Mouse (Mus musculus) heart, adult 2 months (tissue): ENCODE data around the gene Gspt2.
A peak's percentile ranks its signal among the peaks of the same experiment; 100 is the strongest.

Experiments used
- CTCF ChIP-seq: fragments of 200-600 bp; IDR thresholded peaks from 2 replicates; pipeline ENCODE4 v1.8.1; 2022; ENCODE audit warnings: antibody characterized with exemption, mild to moderate bottlenecking, moderate library complexity
- POLR2A ChIP-seq: fragments of 200-500 bp; IDR thresholded peaks from 2 replicates; pipeline ENCODE4 v1.6.1; 2011; ENCODE audit warnings: mild to moderate bottlenecking, low read depth, low read length, control low read depth; ENCODE audit not compliant: insufficient read depth

GRCm38 (mm10) chrX:94674977-94675376, 39.1 kb downstream of the Gspt2 start:
- peak; percentile 77 for TF ChIP-seq CTCF
- no peak for TF ChIP-seq POLR2A
